Mouse (Mus musculus) heart, adult 2 months (tissue): Measurements from ENCODE around the gene Hsd11b2. TPM values are rescaled to one million over a fixed set of nuclear protein-coding genes. Genes with fewer than 3 reads are reported as not detected.
A peak's percentile ranks its signal among the peaks of the same experiment; 100 is the strongest.
"Not testable (repeated sequence)": the region's sequence is repeated elsewhere in the genome, so short reads cannot be mapped to it uniquely, and the experiment has no call there.

Experiments
- DNase-seq, 2 experiments: peaks; one replicate each; pipeline ENCODE4 v3.0.0; 2021
- H3K27ac ChIP-seq: fragments of 200-600 bp; 2 replicates; pipeline ENCODE4 v1.8.1; 2022
- H3K27me3 ChIP-seq: fragments of 200-500 bp; 2 replicates; pipeline ENCODE4 v1.6.1; 2012; ENCODE audit warnings: mild to moderate bottlenecking, low read length, inconsistent platforms, mixed read lengths; ENCODE audit not compliant: control insufficient read depth, insufficient read depth
- H3K36me3 ChIP-seq: fragments of 200-500 bp; 2 replicates; pipeline ENCODE4 v1.6.1; 2012; ENCODE audit warnings: low read length, inconsistent platforms; ENCODE audit not compliant: control insufficient read depth, insufficient read depth
- H3K4me1 ChIP-seq: fragments of 200-500 bp; 2 replicates; pipeline ENCODE4 v1.6.1; 2011; ENCODE audit warnings: low read length; ENCODE audit not compliant: control insufficient read depth, insufficient read depth
- H3K4me3 ChIP-seq: fragments of 200-600 bp; 2 replicates; pipeline ENCODE4 v1.8.1; 2022
- H3K79me2 ChIP-seq: fragments of 200-500 bp; replicated peaks from 2 replicates; pipeline ENCODE4 v1.6.1; 2012; ENCODE audit warnings: mild to moderate bottlenecking, inconsistent platforms, low read length, moderate library complexity, mixed read lengths; ENCODE audit not compliant: control insufficient read depth, insufficient read depth
- H3K9ac ChIP-seq: fragments of 200-500 bp; 2 replicates; pipeline ENCODE4 v1.6.1; 2012; ENCODE audit warnings: low read depth, mild to moderate bottlenecking, control low read depth, inconsistent platforms, low read length, mixed read lengths
- CTCF ChIP-seq: fragments of 200-600 bp; IDR thresholded peaks from 2 replicates; pipeline ENCODE4 v1.8.1; 2022; ENCODE audit warnings: antibody characterized with exemption, mild to moderate bottlenecking, moderate library complexity
- EP300 ChIP-seq: fragments of 200-500 bp; IDR thresholded peaks from 2 replicates; pipeline ENCODE4 v1.6.1; 2011; ENCODE audit warnings: low read depth, low read length, control low read depth; ENCODE audit not compliant: insufficient read depth
- POLR2A ChIP-seq: fragments of 200-500 bp; IDR thresholded peaks from 2 replicates; pipeline ENCODE4 v1.6.1; 2011; ENCODE audit warnings: mild to moderate bottlenecking, low read depth, low read length, control low read depth; ENCODE audit not compliant: insufficient read depth
- WGBS: fragments of 180-500 bp; shearing (Covaris S2); methylation state at CpG from one replicate; pipeline ENCODE4 v1.1.7; 2018; 5-methylcytosine and 5-hydroxymethylcytosine counted together
- intact Hi-C: fragments of 180-260 bp; cut with DNase I; formaldehyde crosslinking; loops from one replicate; pipeline ENCODE4 v1.15.1; 2025
- polyA plus RNA-seq: library from polyadenylated mRNA; depleted of rRNA; stranded (reverse); fragments of >200 nt; gene quantifications from 2 replicates; pipeline ENCODE4 v1.2.3, GENCODE M21; 2012
- total RNA-seq, 2 experiments: library from RNA; stranded (reverse); gene quantifications; 2 replicates each; pipeline ENCODE4 v1.2.3; 2021

Hsd11b2 gene
- total and polyA plus RNA-seq, 3 experiments = 0.08 to 0.23 TPM; not detected in 1

DNA sequence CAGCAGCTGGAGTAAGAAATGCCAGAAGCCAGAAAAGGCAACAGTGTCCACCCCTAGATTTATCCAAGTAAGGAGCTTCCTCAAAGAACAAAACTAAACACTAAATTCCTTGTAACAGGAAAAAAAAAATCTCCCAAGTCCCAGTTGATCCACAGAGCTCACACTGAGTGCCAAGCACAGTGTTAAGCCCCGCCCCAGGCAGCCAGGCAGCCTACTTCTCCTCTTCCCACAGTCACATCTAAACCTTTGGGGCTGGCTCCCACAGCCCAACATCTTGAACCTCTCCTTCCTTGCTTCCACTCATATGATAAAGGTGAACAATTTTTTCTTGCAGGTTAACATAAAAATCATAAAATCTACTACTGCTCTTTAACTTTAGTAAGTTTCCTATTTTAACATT lies 45.3 kb downstream of the Hsd11b2 start:
- Histone ChIP-seq H3K79me2 (peaks cover 3% of the 10 kb centered on the region), H3K36me3 (peaks cover 3% of the 10 kb centered on the region), H3K4me3 (no peak overlapping the region), H3K27me3 (no peaks in the 10 kb centered on the region), H3K9ac (no peak overlapping the region), H3K4me1 (peaks cover 6% of the 10 kb centered on the region), H3K27ac (no peak overlapping the region)
- intact Hi-C loops = no loop called here
- 80% methylated on average over 1 of the region's 1 CpGs for WGBS
- DNase-seq = no peak
- TF ChIP-seq CTCF (no peak), EP300 (no peak), POLR2A (no peak)

DNA sequence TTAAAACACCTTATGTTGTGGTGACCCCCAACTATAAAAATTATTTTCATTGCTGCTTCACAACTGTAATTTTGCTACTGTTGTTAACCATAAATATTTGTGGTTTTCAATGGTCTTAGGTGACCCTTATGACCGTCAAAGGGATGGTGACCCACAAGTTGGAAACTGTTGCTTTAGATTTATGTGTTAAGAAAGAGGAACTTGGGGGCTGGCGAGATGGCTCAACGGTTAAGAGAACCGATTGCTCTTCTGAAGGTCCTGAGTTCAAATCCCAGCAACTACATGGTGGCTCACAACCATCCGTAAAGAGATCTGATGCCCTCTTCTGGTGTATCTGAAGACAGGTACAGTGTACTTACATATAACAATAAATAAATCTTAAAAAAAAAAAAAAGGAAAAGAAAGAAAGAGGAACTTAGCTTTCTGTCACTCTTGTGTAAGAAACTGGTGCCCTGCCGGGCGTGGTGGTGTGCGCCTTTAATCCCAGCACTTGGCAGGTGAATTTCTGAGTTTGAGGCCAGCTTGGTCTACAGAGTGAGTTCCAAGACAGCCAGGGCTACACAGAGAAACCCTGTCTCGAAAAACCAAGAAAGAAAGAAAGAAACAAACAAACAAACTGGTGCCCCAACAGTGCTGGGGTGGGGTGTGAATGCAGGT lies 46.1 kb downstream of the Hsd11b2 start:
- Histone ChIP-seq H3K4me3 (peak overlapping the region; percentile 80; the same call in 1 of the 2 replicates), H3K9ac (peak overlapping the region; percentile 94), H3K27ac (peak overlapping the region; percentile 91; the same call in 1 of the 2 replicates)
- H3K27me3 ChIP-seq, H3K4me1 ChIP-seq, H3K36me3 ChIP-seq, DNase-seq, H3K79me2 ChIP-seq: not testable (repeated sequence)
- WGBS = 72% methylated on average over 9 of the region's 9 CpGs
- intact Hi-C loops = loop anchor here (5.0 kb wide), 1 partner anchor 73 kb away; the partner anchor contains the start of genes Agrp and Ctcf

DNA sequence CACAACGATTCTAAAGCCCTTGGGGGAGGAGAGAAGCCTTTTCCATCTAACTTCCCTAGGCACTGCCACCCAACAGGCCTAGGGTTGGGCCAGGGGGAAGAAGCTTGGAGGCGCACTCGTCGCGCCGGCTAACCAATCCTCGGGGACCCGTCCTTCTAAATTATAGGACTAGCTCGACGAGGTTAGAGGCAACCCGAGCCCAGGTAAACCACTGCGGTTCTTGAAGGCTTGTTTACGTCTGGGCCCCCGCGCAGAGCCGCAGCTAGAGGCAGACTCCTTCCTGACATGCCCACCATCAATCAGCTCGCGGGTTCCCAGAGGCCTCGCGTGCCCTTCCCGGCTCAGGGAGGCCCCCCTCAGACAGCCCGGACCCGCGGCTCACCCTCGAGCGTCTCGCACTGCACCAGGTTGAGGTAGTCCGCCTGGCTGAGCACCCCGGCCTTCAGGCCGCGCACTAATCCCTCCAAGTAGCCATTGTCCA lies 46.9 kb downstream of the Hsd11b2 start:
- Histone ChIP-seq H3K27ac (peak overlapping the region; percentile 91), H3K79me2 (peaks cover 2% of the 10 kb centered on the region; the same call in 1 of the 2 replicates), H3K27me3 (no peaks in the 10 kb centered on the region), H3K9ac (peak overlapping the region; percentile 94), H3K4me1 (peaks cover 6% of the 10 kb centered on the region), H3K36me3 (peaks cover 3% of the 10 kb centered on the region), H3K4me3 (peak overlapping the region; percentile 80)
- TF ChIP-seq CTCF = no peak
- no peak for TF ChIP-seq EP300
- TF ChIP-seq POLR2A = no peak
- DNase-seq = no peak
- under 1% methylated on average over 31 of the region's 31 CpGs for WGBS
- intact Hi-C loops = loop anchor here (5.0 kb wide), 1 partner anchor 72 kb away; the partner anchor contains the start of genes Agrp and Ctcf

DNA sequence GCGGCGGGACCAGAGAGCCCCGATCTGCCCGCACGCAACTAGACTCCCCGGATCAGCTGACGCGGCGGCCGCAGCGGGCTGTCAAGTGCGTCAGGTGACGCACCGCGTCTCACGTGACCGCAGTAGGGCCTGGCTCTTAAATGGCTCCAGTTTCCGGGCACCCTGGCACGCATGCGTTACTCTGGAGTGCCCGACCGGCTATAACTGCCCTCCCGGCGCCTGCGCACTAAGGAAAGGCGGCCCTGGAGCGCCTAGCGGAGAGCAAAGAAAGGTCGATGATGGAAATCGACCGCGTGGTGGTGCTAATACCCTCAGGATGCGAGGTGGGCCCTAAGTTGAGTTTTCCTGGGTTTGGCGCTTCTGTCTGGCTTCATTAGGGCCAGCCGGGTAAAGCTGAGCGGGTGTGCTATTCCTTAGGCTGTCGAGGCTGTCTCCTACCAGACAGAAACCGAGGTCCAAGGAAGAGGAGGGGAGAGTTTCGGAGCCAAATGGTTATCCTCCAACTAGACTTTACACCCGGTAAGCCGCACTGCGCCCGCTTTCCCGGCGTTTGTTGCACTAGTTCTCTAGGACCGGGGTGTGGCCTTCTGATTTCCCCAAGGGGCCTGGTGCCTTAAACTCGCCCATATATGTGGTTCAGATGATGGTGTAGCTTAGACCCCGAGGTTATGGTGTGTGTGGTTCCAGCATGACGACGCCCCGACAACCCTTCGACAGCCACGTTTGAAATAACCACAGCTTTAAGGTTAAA lies 47.6 kb downstream of the Hsd11b2 start, which contains the start of gene Atp6v0d1:
Atp6v0d1 (minus strand) TSS at position 96 of the 751 bp plus-strand sequence.
- WGBS = under 1% methylated on average over 53 of the region's 53 CpGs
- Histone ChIP-seq H3K27ac (peak within 1 kb of the TSS; percentile 91), H3K36me3 (peaks cover 3% of the 10 kb centered on the region), H3K4me1 (peaks cover 6% of the 10 kb centered on the region), H3K27me3 (no peaks in the 10 kb centered on the region), H3K79me2 (peaks cover 2% of the 10 kb centered on the region; the same call in 1 of the 2 replicates), H3K9ac (peak within 1 kb of the TSS; percentile 94), H3K4me3 (peak within 1 kb of the TSS; percentile 80)
- intact Hi-C loops = loop anchor here (1.0 to 5.0 kb wide), 3 partner anchors 30 to 121 kb away; partner anchors contain the start of genes Agrp, Carmil2 and Ctcf
- peak; percentile 97 to 100 for DNase-seq
- peak; percentile 97 for TF ChIP-seq CTCF
- TF ChIP-seq EP300 = peak; percentile 95
- peak; percentile 86 for TF ChIP-seq POLR2A

DNA sequence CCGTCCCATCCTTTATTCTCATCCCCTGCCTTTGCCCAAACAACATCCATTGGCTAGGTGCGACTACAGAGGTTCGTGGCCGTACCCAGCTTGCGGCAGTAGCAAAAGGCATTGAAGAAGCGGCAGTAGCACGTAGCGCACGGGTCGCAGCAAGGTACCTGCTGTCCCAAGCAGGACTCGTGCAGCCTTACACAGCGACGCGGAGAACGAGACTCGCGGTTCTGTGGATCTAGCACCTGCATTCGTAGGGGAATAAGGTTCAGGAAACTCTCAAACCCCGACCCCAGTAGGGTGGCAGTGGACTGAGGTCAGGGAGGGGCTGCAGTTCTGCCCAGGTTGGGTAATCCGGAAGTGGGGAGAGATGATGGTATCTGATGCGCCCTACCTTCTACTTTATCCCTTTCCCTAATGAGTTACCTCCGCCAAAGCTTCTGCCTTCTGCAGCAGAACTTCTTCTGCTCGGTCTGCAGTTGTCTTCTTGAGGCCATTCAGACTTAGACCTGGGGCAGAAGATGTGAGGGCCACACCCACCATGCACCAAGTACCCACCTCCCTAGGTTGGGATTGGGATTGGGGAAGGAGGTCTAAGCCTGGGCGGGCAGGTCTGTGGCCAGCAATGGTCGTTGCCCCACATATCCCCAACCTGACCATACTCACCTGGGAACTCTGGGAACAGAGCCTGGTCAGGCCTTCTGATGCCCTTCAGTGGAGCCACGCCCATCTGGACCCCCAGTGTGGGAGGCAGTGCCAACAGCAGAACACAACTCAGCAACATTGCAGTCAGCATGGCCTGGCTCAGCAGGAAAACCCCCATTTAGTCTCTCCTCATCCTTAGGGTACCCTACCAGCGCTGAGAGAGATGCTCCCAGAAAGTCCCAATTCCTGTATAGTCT lies 48.4 kb downstream of the Hsd11b2 start:
- 26% methylated on average over 27 of the region's 27 CpGs for WGBS
- intact Hi-C loops = loop anchor here (1.0 to 5.0 kb wide), 3 partner anchors 29 to 120 kb away; partner anchors contain the start of genes Agrp, Carmil2 and Ctcf

More for the DNA sequence above, 48.4 kb downstream of the Hsd11b2 start:
- H3K27me3 ChIP-seq = no peaks in the 10 kb centered on the region
- H3K4me3 ChIP-seq = peak overlapping the region; percentile 80
- H3K36me3 ChIP-seq = peaks cover 3% of the 10 kb centered on the region
- peak in 1 of 2 experiments; percentile 25 for DNase-seq
- peaks cover 2% of the 10 kb centered on the region; the same call in 1 of the 2 replicates for H3K79me2 ChIP-seq
- H3K27ac ChIP-seq = peak overlapping the region; percentile 76
- peak overlapping the region; percentile 58 for H3K9ac ChIP-seq
- H3K4me1 ChIP-seq = peaks cover 6% of the 10 kb centered on the region
- TF ChIP-seq EP300 (no peak), POLR2A (no peak), CTCF (no peak)
